Mouse (Mus musculus) heart, embryonic 11.5 days (tissue): Measurements from ENCODE around the gene Sowahc. TPM values are rescaled to one million over a fixed set of nuclear protein-coding genes. Genes with fewer than 3 reads are reported as not detected.

Experiments
- polyA plus RNA-seq: library from polyadenylated mRNA; unstranded; fragments of >200 nt; fragmentation: Nextera tagmentation; extraction: Ambion mirVana; gene quantifications from 2 replicates; pipeline ENCODE4 v1.2.1, GENCODE M21; 2014

The Sowahc gene
- polyA plus RNA-seq, 1 experiment from 2014 or later, result 2.0 TPM

Other genes with a start within 250 kb of the Sowahc start
- gene Sept10, start 106 bp upstream of the Sowahc start, polyA plus RNA-seq, result 40.3 and 46.3 TPM in 2 replicates
- gene P4ha1, start 101.3 kb downstream of the Sowahc start, polyA plus RNA-seq, result 54.8 and 66.1 TPM in 2 replicates
- 11.3 and 12.2 TPM in 2 replicates for gene Gm10273, start 173.7 kb downstream of the Sowahc start, polyA plus RNA-seq
- gene Pla2g12b, start 181.7 kb downstream of the Sowahc start, polyA plus RNA-seq, result 1.5 and 1.8 TPM in 2 replicates
- 5.1 and 5.5 TPM in 2 replicates for gene Oit3, start 219.8 kb downstream of the Sowahc start, polyA plus RNA-seq